Mouse (Mus musculus) midbrain, postnatal 0 days (tissue): ENCODE results near the gene Dnajc16. TPM values are rescaled to one million over a fixed set of nuclear protein-coding genes. Genes with fewer than 3 reads are reported as not detected.

ENCODE experiments used
- ATAC-seq: fragments of 200-750 bp; cut with Nextera tagmentation; 2 replicates; pipeline ENCODE4 v1.8.0; 2017; ENCODE audit warnings: moderate number of reproducible peaks, mild to moderate bottlenecking, moderate TSS enrichment, moderate library complexity; ENCODE audit not compliant: low FRiP score
- DNase-seq: peaks from one replicate; pipeline ENCODE4 v3.0.0-alpha.2; 2015; ENCODE audit warnings: low spot score
- H3K27ac ChIP-seq: fragments of 300-500 bp; sonication (generic); 2 replicates; pipeline ENCODE4 v1.5.1; 2014; ENCODE audit warnings: low read depth, mild to moderate bottlenecking, low read length, mixed read lengths
- H3K27me3 ChIP-seq: fragments of 300-500 bp; sonication (generic); 2 replicates; pipeline ENCODE4 v1.6.1; 2014; ENCODE audit warnings: low read length, control low read depth, mixed read lengths; ENCODE audit not compliant: insufficient read depth
- H3K36me3 ChIP-seq: fragments of 300-500 bp; sonication (generic); 2 replicates; pipeline ENCODE4 v1.6.1; 2014; ENCODE audit warnings: low read length, control low read depth, mixed read lengths; ENCODE audit not compliant: insufficient read depth
- H3K4me1 ChIP-seq: fragments of 300-500 bp; sonication (generic); 2 replicates; pipeline ENCODE4 v1.6.1; 2014; ENCODE audit warnings: mild to moderate bottlenecking, control low read depth, antibody characterized with exemption, low read length, mixed read lengths; ENCODE audit not compliant: insufficient read depth
- H3K4me2 ChIP-seq: fragments of 300-500 bp; sonication (generic); 2 replicates; pipeline ENCODE4 v1.6.1; 2014; ENCODE audit warnings: low read depth, mild to moderate bottlenecking, low read length, mixed read lengths; ENCODE audit not compliant: poor library complexity, severe bottlenecking
- H3K4me3 ChIP-seq: fragments of 300-500 bp; sonication (generic); 2 replicates; pipeline ENCODE4 v1.5.1; 2014; ENCODE audit warnings: low read depth, mild to moderate bottlenecking, low read length, moderate library complexity
- H3K9ac ChIP-seq: fragments of 300-500 bp; sonication (generic); replicated peaks from 2 replicates; pipeline ENCODE4 v1.6.1; 2014; ENCODE audit warnings: mild to moderate bottlenecking, low read length, moderate library complexity, mixed read lengths; ENCODE audit not compliant: poor library complexity, severe bottlenecking
- H3K9me3 ChIP-seq: fragments of 300-500 bp; sonication (generic); 2 replicates; pipeline ENCODE4 v1.6.1; 2016; ENCODE audit warnings: low read length, control low read depth
- CTCF ChIP-seq: IDR thresholded peaks from 2 replicates; pipeline ENCODE4 v1.5.1; 2016; ENCODE audit warnings: antibody characterized with exemption, mild to moderate bottlenecking
- WGBS: fragments of 180-500 bp; shearing (Covaris S2); extraction: QIAGEN DNeasy Blood & Tissue Kit; methylation state at CpG from one replicate; pipeline ENCODE4 v1.1.7; 2014; 5-methylcytosine and 5-hydroxymethylcytosine counted together
- polyA plus RNA-seq: library from polyadenylated mRNA; unstranded; fragments of >200 nt; fragmentation: Nextera tagmentation; extraction: Ambion mirVana; gene quantifications from 2 replicates; pipeline ENCODE4 v1.2.1, GENCODE M21; 2015
- total RNA-seq: library from RNA; depleted of rRNA; stranded (reverse); fragments of >200 nt; gene quantifications from 2 replicates; pipeline ENCODE4 v1.2.3, GENCODE M21; 2014

The Dnajc16 gene
- total and polyA plus RNA-seq, 2 experiments from 2014 or later: 7.2 to 18.2 TPM

DNA sequence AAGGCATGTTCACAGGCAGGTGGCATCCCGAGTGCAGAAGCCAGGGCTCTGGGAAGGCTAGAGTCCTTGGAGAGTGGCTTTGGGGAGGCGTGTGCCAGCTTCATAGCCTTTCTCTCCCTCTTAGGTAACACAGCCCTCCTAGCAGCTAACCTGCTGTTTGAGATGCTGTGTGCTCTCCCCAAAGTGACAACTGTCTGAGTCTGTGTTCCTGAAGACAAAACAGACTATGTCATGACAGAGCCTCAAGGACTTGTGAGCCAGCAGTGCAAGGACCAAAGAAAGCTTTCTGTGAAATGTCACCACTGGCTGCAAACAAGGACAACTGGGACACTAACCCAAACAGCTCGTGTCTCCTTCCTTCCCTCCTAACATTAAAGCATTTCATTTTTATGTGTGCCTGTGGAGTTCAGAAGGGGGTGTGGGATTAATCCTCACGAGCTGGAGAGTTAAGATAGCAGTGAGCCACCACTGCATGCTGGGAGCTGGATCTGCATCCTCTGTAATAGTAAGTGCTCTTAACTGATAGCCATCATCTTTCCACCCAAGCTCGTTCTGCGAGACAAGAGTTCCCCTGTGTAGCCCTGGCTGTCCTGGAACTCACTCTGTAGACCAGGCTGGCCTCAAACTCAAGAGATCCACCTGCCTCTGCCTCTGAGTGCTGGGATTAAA is 31.7 kb downstream of the Dnajc16 start:
- Histone ChIP-seq H3K4me1 (no peaks in the 10 kb centered on the region), H3K36me3 (peaks cover 32% of the 10 kb centered on the region), H3K27me3 (no peaks in the 10 kb centered on the region), H3K4me3 (no peak overlapping the region), H3K9ac (no peak overlapping the region), H3K4me2 (no peak overlapping the region), H3K27ac (0 out of 2 replicates have a peak overlapping the region, but pooled peaks have one; percentile 1), H3K9me3 (no peaks in the 10 kb centered on the region)
- WGBS: 57% methylated on average over 6 of the region's 6 CpGs
- TF ChIP-seq CTCF: no peak
- ATAC-seq: no peak
- DNase-seq: no peak

DNA sequence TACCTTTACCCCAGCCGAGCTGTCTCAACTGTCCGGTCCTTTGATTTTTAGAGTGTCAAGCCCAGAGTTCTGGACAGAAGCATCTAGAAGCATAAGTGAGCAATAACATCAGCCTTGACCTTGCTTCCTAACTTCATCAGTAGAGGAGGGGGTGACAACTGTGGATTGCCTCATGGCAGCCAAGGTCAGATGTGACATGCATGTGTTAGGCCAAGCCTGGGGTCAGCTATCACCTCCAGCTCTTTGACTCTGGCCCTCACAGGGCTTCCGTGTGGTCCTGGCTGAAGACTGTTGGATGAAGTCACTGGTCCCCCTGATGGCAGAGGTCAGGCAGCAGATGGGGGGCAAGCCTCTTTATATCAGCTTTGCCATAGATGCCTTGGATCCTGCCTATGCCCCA is 33.6 kb downstream of the Dnajc16 start:
- H3K36me3 ChIP-seq: peaks cover 13% of the 10 kb centered on the region
- H3K9ac ChIP-seq: no peak overlapping the region
- H3K9me3 ChIP-seq: no peaks in the 10 kb centered on the region
- TF ChIP-seq CTCF: no peak
- H3K4me1 ChIP-seq: no peaks in the 10 kb centered on the region
- H3K27ac ChIP-seq: no peak overlapping the region
- DNase-seq: no peak
- 93% methylated on average over 3 of the region's 3 CpGs for WGBS
- no peak overlapping the region for H3K4me2 ChIP-seq
- no peak for ATAC-seq
- H3K4me3 ChIP-seq: no peak overlapping the region
- H3K27me3 ChIP-seq: no peaks in the 10 kb centered on the region

DNA sequence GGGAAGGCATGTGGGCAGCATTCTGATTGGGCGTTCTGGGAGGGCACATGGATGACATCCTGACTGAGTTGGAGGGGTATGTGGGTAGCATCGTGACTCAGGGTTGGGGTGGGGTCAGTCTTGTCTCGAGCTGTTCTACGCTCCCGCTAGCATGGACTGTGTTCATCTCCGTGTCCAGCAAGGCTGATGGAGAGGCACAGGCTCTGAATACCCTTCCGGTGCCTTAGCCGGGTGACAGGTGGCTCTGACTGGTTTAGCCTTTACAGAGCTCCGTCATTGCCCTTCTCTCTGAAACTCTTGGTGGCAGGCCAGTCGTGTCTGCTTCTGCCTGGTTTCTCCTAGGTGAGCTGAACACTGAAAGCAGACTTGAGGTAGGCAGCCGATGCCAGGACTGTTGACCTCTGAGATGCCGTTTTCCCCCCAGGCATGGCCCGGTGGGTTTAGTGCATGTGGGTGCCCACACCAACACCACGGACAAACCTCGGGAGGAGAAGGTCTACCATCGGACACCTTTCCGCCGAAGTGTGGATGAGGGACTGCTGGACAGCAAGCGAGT is 35.3 kb downstream of the Dnajc16 start:
- Histone ChIP-seq H3K9me3 (no peaks in the 10 kb centered on the region), H3K9ac (no peak overlapping the region), H3K36me3 (peaks cover 3% of the 10 kb centered on the region; the same call in 1 of the 2 replicates), H3K27ac (no peak overlapping the region), H3K4me3 (no peak overlapping the region), H3K4me1 (no peaks in the 10 kb centered on the region), H3K27me3 (no peaks in the 10 kb centered on the region), H3K4me2 (no peak overlapping the region)
- ATAC-seq (no peak), DNase-seq (no peak)
- 91% methylated on average over 19 of the region's 19 CpGs for WGBS
- no peak for TF ChIP-seq CTCF

DNA sequence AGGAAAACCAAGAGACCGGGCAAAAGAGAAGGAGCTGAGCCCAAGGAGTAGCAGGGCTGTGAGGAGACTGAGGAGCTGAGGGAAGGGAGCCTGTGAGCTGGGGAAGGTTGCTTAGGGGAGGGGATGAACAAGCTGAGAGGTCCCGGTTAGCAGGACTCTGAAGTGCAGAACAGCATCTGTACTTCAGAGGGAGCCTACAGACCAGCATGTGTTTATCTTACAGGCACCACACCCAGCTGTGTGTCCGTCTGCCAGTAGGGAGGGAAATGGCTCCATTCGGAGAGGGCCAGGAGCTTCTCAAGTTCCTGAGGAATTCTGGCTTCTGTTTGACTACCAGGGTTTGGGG is 38.7 kb downstream of the Dnajc16 start:
- no peak overlapping the region for H3K27ac ChIP-seq
- no peak overlapping the region for H3K4me2 ChIP-seq
- H3K4me1 ChIP-seq: no peaks in the 10 kb centered on the region
- no peaks in the 10 kb centered on the region for H3K27me3 ChIP-seq
- H3K4me3 ChIP-seq: no peak overlapping the region
- no peak for TF ChIP-seq CTCF
- DNase-seq (no peak), ATAC-seq (no peak)
- H3K36me3 ChIP-seq: no peaks in the 10 kb centered on the region
- 16% methylated on average over 4 of the region's 4 CpGs for WGBS
- H3K9ac ChIP-seq: no peak overlapping the region; the same call in 1 of the 2 replicates
- no peaks in the 10 kb centered on the region for H3K9me3 ChIP-seq

DNA sequence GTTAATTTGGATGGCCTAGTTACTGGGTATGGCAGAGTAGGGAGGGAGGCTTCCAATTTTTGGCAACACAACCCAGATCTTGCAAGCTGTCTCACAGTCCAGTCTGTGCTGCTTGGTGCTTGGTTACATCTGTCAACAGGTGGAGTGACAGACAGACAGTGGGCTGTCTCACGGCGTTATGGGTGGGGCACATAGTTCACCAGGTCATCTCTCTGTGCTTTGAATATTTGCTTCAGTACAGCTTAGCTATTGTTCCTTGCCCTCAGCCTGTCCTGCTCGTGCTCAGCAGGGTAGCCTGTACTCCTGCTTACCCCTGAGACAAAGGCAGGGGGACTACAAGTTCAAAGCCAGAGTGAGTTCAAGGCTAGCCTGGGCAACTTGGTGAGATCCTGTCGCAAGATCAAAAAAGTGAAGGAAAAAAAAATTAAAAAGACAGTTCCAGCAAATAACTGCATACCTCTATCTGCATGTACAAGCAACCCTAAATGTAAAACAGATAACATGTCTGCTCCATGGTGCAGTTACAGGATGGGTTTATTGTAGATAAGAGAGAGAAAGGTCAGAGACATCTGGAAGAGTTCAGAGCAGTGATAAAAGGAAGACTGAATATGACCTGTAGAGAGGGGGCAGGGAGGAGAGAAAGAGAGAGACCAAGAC is 39.2 kb downstream of the Dnajc16 start:
- no peaks in the 10 kb centered on the region for H3K36me3 ChIP-seq
- WGBS: 48% methylated on average over 4 of the region's 4 CpGs
- no peak overlapping the region for H3K27ac ChIP-seq
- H3K4me3 ChIP-seq: no peak overlapping the region
- ATAC-seq (no peak), DNase-seq (no peak)
- TF ChIP-seq CTCF: no peak
- no peaks in the 10 kb centered on the region for H3K4me1 ChIP-seq
- H3K27me3 ChIP-seq: no peaks in the 10 kb centered on the region
- H3K9me3 ChIP-seq: no peaks in the 10 kb centered on the region
- no peak overlapping the region; the same call in 1 of the 2 replicates for H3K9ac ChIP-seq
- H3K4me2 ChIP-seq: no peak overlapping the region

DNA sequence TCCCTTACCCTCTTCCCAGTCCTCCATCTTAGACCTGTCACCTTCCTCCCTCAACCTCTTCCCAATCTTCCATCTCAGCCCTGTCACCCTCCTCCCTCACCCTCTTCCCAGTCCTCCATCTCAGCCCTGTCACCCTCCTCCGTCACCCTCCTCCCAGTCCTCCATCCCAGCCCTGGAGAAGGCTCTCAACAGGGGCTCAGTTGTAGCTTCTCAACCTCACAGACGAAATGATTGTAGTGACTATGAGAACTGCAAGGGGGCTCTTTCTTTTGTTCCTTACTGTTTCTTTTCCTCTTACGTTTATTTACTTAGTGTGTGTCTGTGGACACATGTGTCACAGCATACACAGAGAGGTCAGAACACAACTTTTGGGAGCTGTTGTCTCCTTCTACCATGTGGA is 39.9 kb downstream of the Dnajc16 start:
- Histone ChIP-seq H3K27me3 (no peaks in the 10 kb centered on the region), H3K4me3 (no peak overlapping the region), H3K36me3 (no peaks in the 10 kb centered on the region), H3K4me1 (no peaks in the 10 kb centered on the region), H3K27ac (no peak overlapping the region), H3K4me2 (no peak overlapping the region), H3K9ac (no peak overlapping the region), H3K9me3 (no peaks in the 10 kb centered on the region)
- no peak for DNase-seq
- no peak for TF ChIP-seq CTCF
- ATAC-seq: no peak
- 69% methylated on average over 3 of the region's 3 CpGs for WGBS
